30 mouse cellular contexts compared by ENCODE assay signal in genomic region chr2:119986369-119986768, GRCm38 (mm10). TPM values are rescaled to one million over a fixed set of nuclear protein-coding genes. Genes with fewer than 3 reads are reported as not detected.
DNase-seq lines count a peak whose midpoint lies in the region; ATAC-seq and TF ChIP-seq lines count a peak whose summit lies in the region.
"Had no signal": no experiment of that assay in that cellular context is flagged by ENCODE, and none has a peak within 500 bp of the region (broad histone marks: within the 10 kb centered on the region; RNA-seq: fewer than 3 reads in every experiment).

No protein-coding gene starts in this region.

- no peaks in the 10 kb centered on the region; a peak in 1 of 4 replicates for H3K36me3 ChIP-seq in MEL (ENCODE audit: control insufficient read depth in 1 of 2, insufficient read depth in 2 of 2, low read length in 2 of 2)
- H3K36me3 ChIP-seq: hindbrain, embryonic 12.5 days; neural tube, embryonic 12.5 days had no signal

- H3K27me3 ChIP-seq in MEL (ENCODE audit: control insufficient read depth in 1 of 2, insufficient read depth in 2 of 2, low read length in 2 of 2): no peaks in the 10 kb centered on the region
- H3K27me3 ChIP-seq: embryonic facial prominence, embryonic 13.5 days; hindbrain, embryonic 12.5 days; neural tube, embryonic 12.5 days had no signal

- no peak for DNase-seq in lung, adult 2 months
- DNase-seq in lung, postnatal 25 days (ENCODE audit: low spot score): no peak
- peak; percentile 14 for DNase-seq in ES-CJ7 (ENCODE audit: low read depth, low spot score)
- peak; percentile 52 for DNase-seq in MEL (ENCODE audit: low read depth, low spot score)
- peak; percentile 23 for DNase-seq in lung, postnatal 36 days
- DNase-seq in layer of hippocampus, postnatal 14 days (ENCODE audit: low spot score in 2 of 2): no peak
- no peak for DNase-seq in T-cell, adult 2 months (ENCODE audit: low spot score)
- DNase-seq: adrenal gland, postnatal 25 days; cerebellum, adult 18-20 months; cerebellum, postnatal 10 days; forebrain, postnatal 0 days; kidney, adult 11 months; kidney, postnatal 4 days; layer of hippocampus, postnatal 36 days; liver; right cerebral cortex, adult 18-20 months; spleen, adult 18-20 months; thymus, adult 18-20 months; thymus, postnatal 36 days had no signal

- TF ChIP-seq POLR2A in lung, adult 2 months (IDR thresholded peaks at IDR 0.05; ENCODE audit: borderline replicate concordance, extremely low read depth, low read depth, low read length): peak; percentile 3; the same call in 1 of the 2 replicates
- no peak for TF ChIP-seq POLR2A in MEL (IDR thresholded peaks at IDR 0.05; ENCODE audit: control insufficient read depth in 1 of 2, insufficient read depth in 1 of 2, low read depth in 1 of 2, low read length in 2 of 2, poor library complexity in 1 of 2)

- H3K27ac ChIP-seq in MEL (ENCODE audit: control insufficient read depth, low read depth, low read length): no peak overlapping the region
- H3K27ac ChIP-seq: embryonic facial prominence, embryonic 13.5 days; hindbrain, embryonic 12.5 days; hindbrain, postnatal 0 days; liver, embryonic 14.5 days; midbrain, embryonic 10.5 days; neural tube, embryonic 12.5 days had no signal

- H3K4me1 ChIP-seq in lung, adult 2 months (ENCODE audit: control insufficient read depth, insufficient read depth, low read length): no peaks in the 10 kb centered on the region; the same call in 1 of the 2 replicates
- H3K4me1 ChIP-seq in MEL (ENCODE audit: control insufficient read depth in 1 of 2, insufficient read depth in 2 of 2, low read length in 2 of 2): peaks cover 0 to 5% of the 10 kb centered on the region in 2 experiments; a peak in 3 of 4 replicates
- H3K4me1 ChIP-seq: hindbrain, embryonic 12.5 days; neural tube, embryonic 12.5 days had no signal

- no peak for ATAC-seq in erythroblast, adult 5-6 weeks (replicated peaks; ENCODE audit: low FRiP score, poor library complexity, severe bottlenecking)
- ATAC-seq: CD4-positive, CD25-positive, alpha-beta regulatory T cell, adult 4 months; forebrain, postnatal 0 days; hindbrain, postnatal 0 days had no signal

- TF ChIP-seq CTCF in lung, adult 2 months (IDR thresholded peaks at IDR 0.05; ENCODE audit: insufficient read depth, low read length): no peak
- TF ChIP-seq CTCF in MEL (IDR thresholded peaks at IDR 0.05 in 2 of 3, conservative IDR thresholded peaks at IDR 0.05 in 1 of 3; ENCODE audit: control insufficient read depth in 1 of 3, insufficient read depth in 1 of 3, low read depth in 2 of 3, low read length in 3 of 3, poor library complexity in 1 of 3, severe bottlenecking in 1 of 3): no peak

- no peaks in the 10 kb centered on the region for H3K9me3 ChIP-seq in MEL (replicated peaks; ENCODE audit: insufficient read depth, low read length)
- H3K9me3 ChIP-seq: embryonic facial prominence, embryonic 13.5 days; hindbrain, embryonic 12.5 days; midbrain, embryonic 10.5 days; neural tube, embryonic 12.5 days had no signal

- 58% methylated on average over 6 of the region's 6 CpGs for WGBS in lung, adult 2 months

- H3K79me2 ChIP-seq in MEL (ENCODE audit: control insufficient read depth, insufficient read depth, low read length, poor library complexity): no peaks in the 10 kb centered on the region

- TF ChIP-seq EP300 in MEL (IDR thresholded peaks at IDR 0.05; ENCODE audit: low read depth in 1 of 2, low read length in 2 of 2): no peak

- H3K9ac ChIP-seq in MEL (ENCODE audit: control insufficient read depth, low read depth, low read length, poor library complexity, severe bottlenecking): no peak overlapping the region
- H3K9ac ChIP-seq: embryonic facial prominence, embryonic 13.5 days; forebrain, postnatal 0 days; hindbrain, embryonic 12.5 days; liver, embryonic 14.5 days; lung, embryonic 14.5 days; neural tube, embryonic 12.5 days had no signal

- no peak overlapping the region for H3K4me3 ChIP-seq in lung, adult 2 months (replicated peaks; ENCODE audit: extremely low read depth, low read depth, low read length)
- no peak overlapping the region for H3K4me3 ChIP-seq in MEL (ENCODE audit: control insufficient read depth in 1 of 2, insufficient read depth in 1 of 2, low read depth in 2 of 2, low read length in 2 of 2)
- H3K4me3 ChIP-seq: embryonic facial prominence, embryonic 13.5 days; erythroblast, embryonic 14.5 days; hindbrain, embryonic 12.5 days; midbrain, embryonic 10.5 days; myocyte; neural tube, embryonic 12.5 days had no signal

- TF ChIP-seq RAD21 in MEL (IDR thresholded peaks at IDR 0.05; ENCODE audit: low read depth, low read length): no peak

TF ChIP-seq in MEL, 35 proteins besides CTCF, POLR2A, EP300 and RAD21:
- TF ChIP-seq BHLHE40 (IDR thresholded peaks at IDR 0.05; ENCODE audit: borderline replicate concordance, low read depth, low read length) (no peak), ZNF384 (IDR thresholded peaks at IDR 0.05; ENCODE audit: low read depth, low read length) (no peak), ZKSCAN1 (IDR thresholded peaks at IDR 0.05; ENCODE audit: low read depth, low read length) (no peak), MAZ (IDR thresholded peaks at IDR 0.05; ENCODE audit: low read depth, low read length) (no peak), JUND (IDR thresholded peaks at IDR 0.05; ENCODE audit: low read depth, low read length) (no peak), HCFC1 (IDR thresholded peaks at IDR 0.05; ENCODE audit: low read depth, low read length) (no peak), GATA1 (IDR thresholded peaks at IDR 0.05; ENCODE audit: low read depth, low read length) (no peak), NELFE (IDR thresholded peaks at IDR 0.05; ENCODE audit: low read depth, low read length) (no peak), POLR2AphosphoS2 (IDR thresholded peaks at IDR 0.05; ENCODE audit: low read length) (no peak), USF2 (IDR thresholded peaks at IDR 0.05; ENCODE audit: borderline replicate concordance in 1 of 2, insufficient read depth in 1 of 2, low read depth in 1 of 2, low read length in 2 of 2) (no peak), MAX (IDR thresholded peaks at IDR 0.05; ENCODE audit: low read length) (no peak)

RNA-seq across cellular contexts. Expression of gene Mapkbp1, which starts 13.9 kb away (rescaled TPM):
- 31.5 and 37.5 TPM in 2 replicates for polyA plus RNA-seq in lung, adult 2 months (2012; rRNA removed)
- total RNA-seq in MEL (2012; rRNA removed): 2.5 and 3.8 TPM in 2 replicates
- 1 to 10 TPM in 1 of 2 experiments, not detected in 1; 4.9 TPM for polyA plus RNA-seq in MEL (2012; ENCODE audit: insufficient read depth in 1 of 2, insufficient read length in 2 of 2, low read depth in 1 of 2, low replicate concordance in 2 of 2, missing spikeins in 1 of 2)
- total RNA-seq in layer of hippocampus, postnatal 14 days (2021): 10 to 100 TPM; 55.3 to 57.7 TPM
- 0.38 and 3.3 TPM in 2 replicates for total RNA-seq in erythroblast, adult 5-6 weeks (2015; ENCODE audit: low replicate concordance)
- 2.0 and 3.5 TPM in 2 replicates for total RNA-seq in erythroblast, adult 5-6 weeks (2017; ENCODE audit: low replicate concordance)

RNA-seq across cellular contexts. Expression of gene Jmjd7, which starts 40.9 kb away (rescaled TPM):
- 5.1 and 10.6 TPM in 2 replicates for polyA plus RNA-seq in lung, adult 2 months (2012; rRNA removed)
- total RNA-seq in MEL (2012; rRNA removed): 4.2 and 5.9 TPM in 2 replicates
- 10 to 100 TPM in 1 of 2 experiments, not detected in 1; 12.0 TPM for polyA plus RNA-seq in MEL (2012; ENCODE audit: insufficient read depth in 1 of 2, insufficient read length in 2 of 2, low read depth in 1 of 2, low replicate concordance in 2 of 2, missing spikeins in 1 of 2)
- total RNA-seq in layer of hippocampus, postnatal 14 days (2021): 1 to 10 TPM; 5.3 to 6.3 TPM
- total RNA-seq in erythroblast, adult 5-6 weeks (2015; ENCODE audit: low replicate concordance): 1.5 TPM in 1 of 2 replicates, not detected in the other
- 2.4 TPM in 1 of 2 replicates, not detected in the other for total RNA-seq in erythroblast, adult 5-6 weeks (2017; ENCODE audit: low replicate concordance)

RNA-seq across cellular contexts. Expression of gene Gm28042, which starts 40.9 kb away (rescaled TPM):
- polyA plus RNA-seq in lung, adult 2 months (2012; rRNA removed): 0.30 and 3.8 TPM in 2 replicates
- 0.46 and 0.96 TPM in 2 replicates for total RNA-seq in MEL (2012; rRNA removed)
- polyA plus RNA-seq in MEL (2012; ENCODE audit: insufficient read depth in 1 of 2, insufficient read length in 2 of 2, low read depth in 1 of 2, low replicate concordance in 2 of 2, missing spikeins in 1 of 2): 1 to 10 TPM in 1 of 2 experiments, not detected in 1; 1.7 TPM
- total RNA-seq in layer of hippocampus, postnatal 14 days (2021): 1 to 10 TPM; 1.1 to 1.8 TPM
- 0.96 TPM in 1 of 2 replicates, not detected in the other for total RNA-seq in erythroblast, adult 5-6 weeks (2015; ENCODE audit: low replicate concordance)
- 2.0 TPM in 1 of 2 replicates, not detected in the other for total RNA-seq in erythroblast, adult 5-6 weeks (2017; ENCODE audit: low replicate concordance)

RNA-seq across cellular contexts. Expression of gene Pla2g4b, which starts 46.8 kb away (rescaled TPM):
- 4.3 and 20.6 TPM in 2 replicates for polyA plus RNA-seq in lung, adult 2 months (2012; rRNA removed)
- 0.54 and 0.59 TPM in 2 replicates for total RNA-seq in MEL (2012; rRNA removed)
- under 1 TPM in 1 of 2 experiments, not detected in 1; 0.32 TPM for polyA plus RNA-seq in MEL (2012; ENCODE audit: insufficient read depth in 1 of 2, insufficient read length in 2 of 2, low read depth in 1 of 2, low replicate concordance in 2 of 2, missing spikeins in 1 of 2)
- total RNA-seq in layer of hippocampus, postnatal 14 days (2021): 1 to 10 TPM; 4.9 TPM
- 0.63 TPM in 1 of 2 replicates, not detected in the other for total RNA-seq in erythroblast, adult 5-6 weeks (2015; ENCODE audit: low replicate concordance)
- 3.0 and 5.0 TPM in 2 replicates for total RNA-seq in erythroblast, adult 5-6 weeks (2017; ENCODE audit: low replicate concordance)

Comparison
In these comparisons a context has a peak if more than half of its experiments do, and no peak if none do; other contexts are left out.
1. DNase-seq: peak in ES-CJ7 (single experiment), MEL (single experiment) and lung, postnatal 36 days (single experiment); none in lung, adult 2 months (single experiment), lung, postnatal 25 days (single experiment), layer of hippocampus, postnatal 14 days (0 of 2) and T-cell, adult 2 months (single experiment).
2. RNA of gene Mapkbp1, which starts 13.9 kb away (total RNA-seq): 55.3 to 57.7 TPM in layer of hippocampus, postnatal 14 days; 2.5 to 3.8 TPM in MEL and 0.38 to 3.5 TPM in erythroblast, adult 5-6 weeks; every median in the first group is over 10 times any median in the second.